Mouse (Mus musculus) T-helper 2 cell (primary cell): Measurements from ENCODE around the gene Tmem110.

Experiments
- in situ Hi-C: fragments of 300-600 bp; cut with MboI, MseI; formaldehyde crosslinking; loops from one replicate; pipeline ENCODE4 v1.15.1; 2025; ENCODE audit warnings: high pct_unique_total_duplicates

The Tmem110 gene

GRCm38 (mm10) chr14:30862368-30862767 is 37.0 kb downstream of the Tmem110 start:
- in situ Hi-C loops = no loop called here

- in situ Hi-C loops = no loop called here
These were observed 39.9 kb downstream of the Tmem110 start for GRCm38 (mm10) chr14:30865311-30865710.

- in situ Hi-C loops = no loop called here
These were observed 41.7 kb downstream of the Tmem110 start for GRCm38 (mm10) chr14:30867042-30867441.

GRCm38 (mm10) chr14:30868826-30869225 is 43.4 kb downstream of the Tmem110 start:
- in situ Hi-C loops = no loop called here

- in situ Hi-C loops = no loop called here
These were observed 44.0 kb downstream of the Tmem110 start for GRCm38 (mm10) chr14:30869391-30869801.

- in situ Hi-C loops = no loop called here
These were observed 45.1 kb downstream of the Tmem110 start for GRCm38 (mm10) chr14:30870206-30871147.

- in situ Hi-C loops = no loop called here
These were observed 48.8 kb downstream of the Tmem110 start for GRCm38 (mm10) chr14:30874095-30874700.

- in situ Hi-C loops = no loop called here
These were observed 49.9 kb downstream of the Tmem110 start for GRCm38 (mm10) chr14:30875130-30875865.

GRCm38 (mm10) chr14:30875955-30876354 is 50.6 kb downstream of the Tmem110 start:
- in situ Hi-C loops = no loop called here

GRCm38 (mm10) chr14:30876451-30876850 is 51.1 kb downstream of the Tmem110 start:
- in situ Hi-C loops = no loop called here

GRCm38 (mm10) chr14:30877827-30878226 is 52.4 kb downstream of the Tmem110 start:
- in situ Hi-C loops = no loop called here

GRCm38 (mm10) chr14:30878958-30879571 is 53.7 kb downstream of the Tmem110 start, which contains the start of gene Mustn1:
Gene Mustn1 (plus strand): TSS chr14:30879200.
- in situ Hi-C loops = no loop called here

- in situ Hi-C loops = no loop called here
These were observed 54.4 kb downstream of the Tmem110 start for GRCm38 (mm10) chr14:30879794-30880193.

- in situ Hi-C loops = no loop called here
These were observed 54.9 kb downstream of the Tmem110 start for GRCm38 (mm10) chr14:30880251-30880650.

- in situ Hi-C loops = no loop called here
These were observed 55.7 kb downstream of the Tmem110 start for GRCm38 (mm10) chr14:30880811-30881717.

- in situ Hi-C loops = no loop called here
These were observed 56.3 kb downstream of the Tmem110 start for GRCm38 (mm10) chr14:30881718-30882108.

GRCm38 (mm10) chr14:30885298-30885697 is 59.9 kb downstream of the Tmem110 start:
- in situ Hi-C loops = no loop called here

GRCm38 (mm10) chr14:30886204-30886603 is 60.8 kb downstream of the Tmem110 start, which contains the start of gene Itih4:
Gene Itih4 (plus strand): TSS chr14:30886476.
- in situ Hi-C loops = no loop called here

GRCm38 (mm10) chr14:30888271-30888732 is 62.9 kb downstream of the Tmem110 start:
- in situ Hi-C loops = no loop called here

- in situ Hi-C loops = no loop called here
These were observed 74.6 kb downstream of the Tmem110 start for GRCm38 (mm10) chr14:30899972-30900371.
